Mouse (Mus musculus) spleen, postnatal 0 days (tissue): Measurements from ENCODE around the gene Coch. TPM values are rescaled to one million over a fixed set of nuclear protein-coding genes. Genes with fewer than 3 reads are reported as not detected.

Source experiments
- polyA plus RNA-seq: library from polyadenylated mRNA; unstranded; fragments of >200 nt; fragmentation: Nextera tagmentation; extraction: Ambion mirVana; gene quantifications from 2 replicates; pipeline ENCODE4 v1.2.1, GENCODE M21; 2015

Gene Coch
- polyA plus RNA-seq = 125 and 182 TPM in 2 replicates

GRCm38 (mm10) chr12:51593229-51594029 lies at the start of gene Coch:
Coch (plus strand) TSS chr12:51593341.

Other genes with a start within 250 kb of the Coch start
- gene G2e3, start 245.3 kb upstream of the Coch start, polyA plus RNA-seq = 17.6 and 18.5 TPM in 2 replicates
- 37.0 and 41.2 TPM in 2 replicates for gene Scfd1, start 215.8 kb upstream of the Coch start, polyA plus RNA-seq
- 23.1 and 26.7 TPM in 2 replicates for gene Ap4s1, start 97.7 kb downstream of the Coch start, polyA plus RNA-seq
- 23.8 and 26.4 TPM in 2 replicates for gene Strn3, start 98.6 kb downstream of the Coch start, polyA plus RNA-seq
- gene Hectd1, start 236.2 kb downstream of the Coch start, polyA plus RNA-seq = 36.7 and 37.1 TPM in 2 replicates